Mouse (Mus musculus): ENCODE results near the gene Stard13. TPM values are rescaled to one million over a fixed set of nuclear protein-coding genes. Genes with fewer than 3 reads are reported as not detected.

Stard13 gene
- polyA plus RNA-seq, 1 experiment, result 1.4 TPM

DNA sequence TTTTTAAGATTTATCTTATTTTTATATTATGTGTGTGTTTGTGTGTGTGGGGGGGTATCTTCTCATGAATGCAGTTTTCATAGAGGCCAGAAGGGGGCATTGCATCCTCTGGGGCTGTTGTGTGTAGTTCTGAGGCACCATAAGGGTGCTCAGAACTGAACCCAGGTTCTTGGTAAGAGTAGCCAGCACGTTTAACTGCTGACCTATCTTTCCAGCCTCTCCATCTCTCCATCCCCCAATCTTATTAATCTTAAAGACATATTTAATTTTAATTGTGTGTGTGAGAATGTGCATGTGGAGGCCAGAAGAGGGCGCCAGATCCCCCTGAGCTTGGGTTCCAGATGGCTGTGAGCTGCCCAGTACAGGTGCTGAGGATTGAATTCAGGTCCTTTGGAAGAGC, 131.4 kb downstream of the Stard13 start:
- Histone ChIP-seq H3K4me1 (ENCODE audit: control insufficient read depth, insufficient read depth, insufficient read length) (no peaks in the 10 kb centered on the region), H3K4me3 (ENCODE audit: extremely low read depth, insufficient read depth, insufficient read length) (no peak overlapping the region), H3K27ac (ENCODE audit: insufficient read depth, low read length) (no peak overlapping the region), H3K27me3 (ENCODE audit: control insufficient read depth, insufficient read depth, low read length) (no peaks in the 10 kb centered on the region), H3K36me3 (ENCODE audit: control insufficient read depth, insufficient read depth, low read length) (no peaks in the 10 kb centered on the region)
- TF ChIP-seq CTCF (IDR thresholded peaks at IDR 0.05; ENCODE audit: extremely low read depth, insufficient read depth, insufficient read length, insufficient replicate concordance) (no peak), POLR2A (IDR thresholded peaks at IDR 0.05; ENCODE audit: low read depth, low read length) (no peak)
- no peak for DNase-seq (ENCODE audit: low read depth in 1 of 2, low spot score in 2 of 2)
- 74% methylated on average over 2 of the region's 2 CpGs for WGBS

DNA sequence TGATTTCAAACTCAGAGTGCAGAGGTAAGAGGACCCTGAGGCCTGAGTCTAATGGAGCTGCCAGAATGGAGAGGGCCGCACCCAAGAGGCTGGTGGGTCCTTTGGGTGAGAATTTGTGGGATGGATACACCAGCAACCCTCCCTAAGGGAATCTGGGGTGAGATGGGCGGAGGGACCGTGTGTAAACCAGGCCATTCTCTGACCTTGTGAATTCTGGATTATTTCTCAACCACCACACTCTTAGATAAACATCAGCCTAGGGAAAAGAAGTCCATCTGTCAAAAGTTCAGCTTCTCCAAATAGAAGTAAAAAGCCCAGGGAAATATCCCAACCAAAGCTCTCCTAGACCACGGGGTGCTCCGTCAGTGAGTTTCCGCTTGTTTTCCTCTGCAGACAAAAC, 137.6 kb downstream of the Stard13 start:
- DNase-seq (ENCODE audit: low read depth in 1 of 2, low spot score in 2 of 2), result no peak
- no peak overlapping the region for H3K27ac ChIP-seq (ENCODE audit: insufficient read depth, low read length)

GRCm38 (mm10) chr5:151092886-151093665, 140.6 kb downstream of the Stard13 start:
- Histone ChIP-seq H3K27ac (ENCODE audit: insufficient read depth, low read length) (no peak overlapping the region), H3K4me3 (ENCODE audit: extremely low read depth, insufficient read depth, insufficient read length) (no peak overlapping the region), H3K36me3 (ENCODE audit: control insufficient read depth, insufficient read depth, low read length) (no peaks in the 10 kb centered on the region), H3K4me1 (ENCODE audit: control insufficient read depth, insufficient read depth, insufficient read length) (no peaks in the 10 kb centered on the region), H3K27me3 (ENCODE audit: control insufficient read depth, insufficient read depth, low read length) (no peaks in the 10 kb centered on the region)
- TF ChIP-seq POLR2A (IDR thresholded peaks at IDR 0.05; ENCODE audit: low read depth, low read length), result no peak
- TF ChIP-seq CTCF (IDR thresholded peaks at IDR 0.05; ENCODE audit: extremely low read depth, insufficient read depth, insufficient read length, insufficient replicate concordance), result no peak
- 69% methylated on average over 3 of the region's 3 CpGs for WGBS
- DNase-seq (ENCODE audit: low read depth in 1 of 2, low spot score in 2 of 2), result no peak

More for the DNA sequence above, 137.6 kb downstream of the Stard13 start:
- H3K27me3 ChIP-seq (ENCODE audit: control insufficient read depth, insufficient read depth, low read length), result no peaks in the 10 kb centered on the region
- H3K4me3 ChIP-seq (ENCODE audit: extremely low read depth, insufficient read depth, insufficient read length), result no peak overlapping the region
- TF ChIP-seq CTCF (IDR thresholded peaks at IDR 0.05; ENCODE audit: extremely low read depth, insufficient read depth, insufficient read length, insufficient replicate concordance), result no peak
- TF ChIP-seq POLR2A (IDR thresholded peaks at IDR 0.05; ENCODE audit: low read depth, low read length), result no peak
- H3K4me1 ChIP-seq (ENCODE audit: control insufficient read depth, insufficient read depth, insufficient read length), result no peaks in the 10 kb centered on the region
- 90% methylated on average over 6 of the region's 6 CpGs for WGBS
- no peaks in the 10 kb centered on the region for H3K36me3 ChIP-seq (ENCODE audit: control insufficient read depth, insufficient read depth, low read length)

DNA sequence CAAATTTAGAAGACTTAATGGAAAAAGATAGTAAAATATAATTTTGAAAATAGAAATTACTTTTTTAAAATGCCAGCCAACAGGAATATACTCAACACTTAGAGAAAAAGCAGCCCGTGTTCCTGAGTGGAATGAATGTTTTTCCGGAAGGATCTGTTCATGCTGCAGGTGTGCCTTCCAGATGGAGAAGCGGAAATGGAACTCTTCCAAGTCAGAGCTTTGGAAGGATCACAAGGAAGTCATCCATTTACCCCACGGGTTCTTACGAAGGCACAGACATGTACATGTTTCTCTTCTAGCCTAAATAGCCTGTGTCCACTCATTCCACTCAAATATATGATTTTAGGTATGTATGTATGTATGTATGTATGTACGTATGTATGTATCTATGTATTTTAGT, 142.6 kb downstream of the Stard13 start:
- Histone ChIP-seq H3K4me1 (ENCODE audit: control insufficient read depth, insufficient read depth, insufficient read length) (no peaks in the 10 kb centered on the region), H3K36me3 (ENCODE audit: control insufficient read depth, insufficient read depth, low read length) (no peaks in the 10 kb centered on the region), H3K27me3 (ENCODE audit: control insufficient read depth, insufficient read depth, low read length) (no peaks in the 10 kb centered on the region), H3K4me3 (ENCODE audit: extremely low read depth, insufficient read depth, insufficient read length) (no peak overlapping the region), H3K27ac (ENCODE audit: insufficient read depth, low read length) (no peak overlapping the region)
- DNase-seq (ENCODE audit: low read depth in 1 of 2, low spot score in 2 of 2), result no peak
- WGBS, result 90% methylated on average over 6 of the region's 6 CpGs
- TF ChIP-seq CTCF (IDR thresholded peaks at IDR 0.05; ENCODE audit: extremely low read depth, insufficient read depth, insufficient read length, insufficient replicate concordance), result no peak
- TF ChIP-seq POLR2A (IDR thresholded peaks at IDR 0.05; ENCODE audit: low read depth, low read length), result no peak

DNA sequence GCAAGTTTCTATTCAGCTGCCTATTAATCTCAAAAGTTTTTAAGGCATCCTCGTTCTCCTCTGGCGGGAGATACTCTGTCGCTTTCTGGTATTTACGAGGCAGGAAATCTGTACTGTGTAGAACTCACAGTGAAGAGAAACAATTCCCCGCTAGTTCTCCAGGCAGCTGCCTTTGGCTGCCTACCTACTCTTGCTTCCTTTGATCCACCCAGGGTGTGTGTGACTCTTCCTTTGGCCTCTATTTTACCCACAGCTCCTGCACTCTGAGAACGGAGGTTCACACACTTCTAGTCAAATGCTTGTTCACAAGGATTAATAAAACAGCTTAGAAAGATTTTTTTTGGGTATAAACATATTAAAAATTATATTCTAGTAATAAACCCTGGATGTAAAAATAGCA, 144.4 kb downstream of the Stard13 start:
- Histone ChIP-seq H3K4me3 (ENCODE audit: extremely low read depth, insufficient read depth, insufficient read length) (no peak overlapping the region), H3K4me1 (ENCODE audit: control insufficient read depth, insufficient read depth, insufficient read length) (no peaks in the 10 kb centered on the region), H3K27ac (ENCODE audit: insufficient read depth, low read length) (no peak overlapping the region), H3K27me3 (ENCODE audit: control insufficient read depth, insufficient read depth, low read length) (no peaks in the 10 kb centered on the region), H3K36me3 (ENCODE audit: control insufficient read depth, insufficient read depth, low read length) (no peaks in the 10 kb centered on the region)
- TF ChIP-seq CTCF (IDR thresholded peaks at IDR 0.05; ENCODE audit: extremely low read depth, insufficient read depth, insufficient read length, insufficient replicate concordance) (no peak), POLR2A (IDR thresholded peaks at IDR 0.05; ENCODE audit: low read depth, low read length) (no peak)
- DNase-seq (ENCODE audit: low read depth in 1 of 2, low spot score in 2 of 2), result no peak
- 87% methylated on average over 6 of the region's 6 CpGs for WGBS

- TF ChIP-seq POLR2A (IDR thresholded peaks at IDR 0.05; ENCODE audit: low read depth, low read length), result no peak
- no peak for TF ChIP-seq CTCF (IDR thresholded peaks at IDR 0.05; ENCODE audit: extremely low read depth, insufficient read depth, insufficient read length, insufficient replicate concordance)
- DNase-seq (ENCODE audit: low read depth in 1 of 2, low spot score in 2 of 2), result no peak
- no peaks in the 10 kb centered on the region for H3K36me3 ChIP-seq (ENCODE audit: control insufficient read depth, insufficient read depth, low read length)
- no peaks in the 10 kb centered on the region for H3K27me3 ChIP-seq (ENCODE audit: control insufficient read depth, insufficient read depth, low read length)
- no peak overlapping the region for H3K27ac ChIP-seq (ENCODE audit: insufficient read depth, low read length)
- no peak overlapping the region for H3K4me3 ChIP-seq (ENCODE audit: extremely low read depth, insufficient read depth, insufficient read length)
- no peaks in the 10 kb centered on the region for H3K4me1 ChIP-seq (ENCODE audit: control insufficient read depth, insufficient read depth, insufficient read length)
- WGBS, result 69% methylated on average over 9 of the region's 9 CpGs
Observed at GRCm38 (mm10) chr5:151086425-151087202, 147.0 kb downstream of the Stard13 start.
